Mouse (Mus musculus) forebrain, embryonic 16.5 days (tissue): Measurements from ENCODE around the gene Flot1. TPM values are rescaled to one million over a fixed set of nuclear protein-coding genes. Genes with fewer than 3 reads are reported as not detected.
A peak's percentile ranks its signal among the peaks of the same experiment; 100 is the strongest.

Experiments used
- ATAC-seq: fragments of 200-750 bp; cut with Nextera tagmentation; 2 replicates; pipeline ENCODE4 v1.8.0; 2017; ENCODE audit warnings: mild to moderate bottlenecking, moderate library complexity
- H3K27ac ChIP-seq: fragments of 300-500 bp; sonication (generic); 2 replicates; pipeline ENCODE4 v1.5.1; 2014; ENCODE audit warnings: low read length, control low read depth
- H3K27me3 ChIP-seq: fragments of 300-500 bp; sonication (generic); replicated peaks from 2 replicates; pipeline ENCODE4 v1.6.1; 2014; ENCODE audit warnings: low read length; ENCODE audit not compliant: control insufficient read depth, insufficient read depth
- H3K36me3 ChIP-seq: fragments of 300-500 bp; sonication (generic); 2 replicates; pipeline ENCODE4 v1.6.1; 2014; ENCODE audit not compliant: control insufficient read depth, insufficient read depth
- H3K4me1 ChIP-seq: fragments of 300-500 bp; sonication (generic); replicated peaks from 2 replicates; pipeline ENCODE4 v1.6.1; 2014; ENCODE audit warnings: low read length; ENCODE audit not compliant: control insufficient read depth, insufficient read depth
- H3K4me2 ChIP-seq: fragments of 300-500 bp; sonication (generic); 2 replicates; pipeline ENCODE4 v1.6.1; 2014; ENCODE audit warnings: mild to moderate bottlenecking, low read length, control low read depth
- H3K4me3 ChIP-seq: fragments of 300-500 bp; sonication (generic); replicated peaks from 2 replicates; pipeline ENCODE4 v1.5.1; 2014; ENCODE audit warnings: mild to moderate bottlenecking, low read length, control low read depth
- H3K9ac ChIP-seq: fragments of 300-500 bp; sonication (generic); replicated peaks from 2 replicates; pipeline ENCODE4 v1.6.1; 2014; ENCODE audit warnings: low read depth, low read length, control low read depth
- H3K9me3 ChIP-seq: fragments of 300-500 bp; sonication (generic); 2 replicates; pipeline ENCODE4 v1.6.1; 2016; ENCODE audit warnings: low read length; ENCODE audit not compliant: control insufficient read depth
- WGBS: fragments of 180-500 bp; shearing (Covaris S2); extraction: QIAGEN DNeasy Blood & Tissue Kit; methylation state at CpG from one replicate; pipeline ENCODE4 v1.1.7; 2014; 5-methylcytosine and 5-hydroxymethylcytosine counted together
- microRNA-seq: library from miRNA; unstranded; fragments of <30 nt; microRNA quantifications from one replicate; pipeline ENCODE4, GENCODE M21; 2017
- polyA plus RNA-seq: library from polyadenylated mRNA; unstranded; fragments of >200 nt; fragmentation: Nextera tagmentation; extraction: Ambion mirVana; gene quantifications from 2 replicates; pipeline ENCODE4 v1.2.1, GENCODE M21; 2015

Flot1 gene
- polyA plus RNA-seq, 1 experiment from 2014 or later: 89.3 TPM

DNA sequence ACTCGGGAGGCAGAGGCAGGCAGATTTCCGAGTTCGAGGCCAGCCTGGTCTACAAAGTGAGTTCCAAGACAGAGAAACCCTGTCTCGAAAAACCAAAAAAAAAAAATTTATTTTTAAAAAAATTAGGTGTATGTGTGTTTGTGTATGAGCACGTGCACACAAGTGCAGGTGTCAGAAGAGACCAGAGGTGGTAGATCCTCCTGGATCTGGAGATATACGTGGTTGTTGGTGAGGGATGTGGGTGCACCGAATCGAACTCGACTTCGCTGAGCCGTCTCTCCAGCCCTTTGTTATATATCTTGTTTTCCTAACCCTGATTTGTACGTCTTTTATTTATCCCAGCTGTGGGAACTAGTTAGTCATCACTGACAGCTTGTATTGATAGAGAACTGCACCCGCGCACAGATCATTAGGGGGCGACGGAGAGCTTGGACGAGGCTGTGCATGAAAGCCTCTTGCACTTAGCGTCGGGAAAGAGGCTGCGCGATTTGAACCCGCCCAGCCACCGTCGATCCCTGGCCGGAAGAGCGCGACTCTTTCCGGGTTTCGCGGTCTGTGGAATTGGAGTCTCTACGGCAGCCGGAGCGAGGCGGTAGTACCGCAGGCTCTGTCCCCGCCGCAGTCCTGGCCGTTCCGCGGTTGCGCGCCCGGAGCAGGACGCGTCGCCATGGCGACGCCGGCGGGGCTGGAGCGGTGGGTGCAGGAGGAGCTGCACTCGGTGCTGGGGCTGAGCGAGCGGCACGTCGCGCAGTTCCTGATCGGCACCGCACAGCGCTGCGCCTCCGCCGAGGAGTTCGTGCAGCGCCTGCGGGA lies 56.4 kb downstream of the Flot1 start, which contains the start of gene Dhx16:
Gene Dhx16 (plus strand): TSS at position 575 of the 813 bp plus-strand sequence.
- H3K4me2 ChIP-seq: peak within 1 kb of the TSS; percentile 84
- 6% methylated on average over 66 of the region's 66 CpGs for WGBS
- no peaks in the 10 kb centered on the region for H3K9me3 ChIP-seq
- H3K27ac ChIP-seq: peak within 1 kb of the TSS; percentile 75
- peak within 1 kb of the TSS; percentile 83 for H3K9ac ChIP-seq
- no peaks in the 10 kb centered on the region for H3K27me3 ChIP-seq
- H3K36me3 ChIP-seq: peaks cover 26% of the 10 kb centered on the region
- peak; percentile 90 for ATAC-seq
- peak within 1 kb of the TSS; percentile 95 for H3K4me3 ChIP-seq
- H3K4me1 ChIP-seq: peaks cover 9% of the 10 kb centered on the region

Small RNA genes lying within 50 kb of the gene (microRNA-seq; reads per million reads assigned to microRNA genes)
- not detected for gene Gm28033

Other genes starting within 250 kb of the Flot1 start
- not detected in 2 replicates for gene Sfta2, start 221.7 kb upstream of the Flot1 start, polyA plus RNA-seq
- gene Gm9573, start 196.6 kb upstream of the Flot1 start, polyA plus RNA-seq: not detected in 2 replicates
- gene Mucl3, start 179.5 kb upstream of the Flot1 start, polyA plus RNA-seq: 0.08 TPM in 1 of 2 replicates, not detected in the other
- gene Vars2, start 155.6 kb upstream of the Flot1 start, polyA plus RNA-seq: 19.0 and 19.8 TPM in 2 replicates
- 34.6 and 35.3 TPM in 2 replicates for gene Gtf2h4, start 149.5 kb upstream of the Flot1 start, polyA plus RNA-seq
- 113 and 116 TPM in 2 replicates for gene Ddr1, start 118.6 kb upstream of the Flot1 start, polyA plus RNA-seq
- gene Ier3, start 1.5 kb upstream of the Flot1 start, polyA plus RNA-seq: 6.4 and 9.9 TPM in 2 replicates
- 1,979 and 2,045 TPM in 2 replicates for gene Tubb5, start 15.1 kb downstream of the Flot1 start, polyA plus RNA-seq
- gene Mdc1, start 18.3 kb downstream of the Flot1 start, polyA plus RNA-seq: 10.6 and 13.2 TPM in 2 replicates
- gene Nrm, start 38.1 kb downstream of the Flot1 start, polyA plus RNA-seq: 23.4 and 26.1 TPM in 2 replicates
- gene Ppp1r18, start 42.4 kb downstream of the Flot1 start, polyA plus RNA-seq: 24.9 and 25.7 TPM in 2 replicates
- gene Dhx16, start 56.6 kb downstream of the Flot1 start, polyA plus RNA-seq: 40.4 and 42.2 TPM in 2 replicates
- gene 2310061I04Rik, start 74.2 kb downstream of the Flot1 start, polyA plus RNA-seq: 34.5 and 49.5 TPM in 2 replicates
- gene Atat1, start 86.8 kb downstream of the Flot1 start, polyA plus RNA-seq: 423 and 493 TPM in 2 replicates
- 50.8 and 55.6 TPM in 2 replicates for gene Mrps18b, start 93.2 kb downstream of the Flot1 start, polyA plus RNA-seq
- 47.0 and 50.7 TPM in 2 replicates for gene Ppp1r10, start 93.2 kb downstream of the Flot1 start, polyA plus RNA-seq
- 88.3 and 89.6 TPM in 2 replicates for gene Abcf1, start 146.5 kb downstream of the Flot1 start, polyA plus RNA-seq
- gene Gnl1, start 156.6 kb downstream of the Flot1 start, polyA plus RNA-seq: 61.0 and 65.6 TPM in 2 replicates
- 78.9 and 93.2 TPM in 2 replicates for gene Prr3, start 157.0 kb downstream of the Flot1 start, polyA plus RNA-seq
- 4.9 and 6.4 TPM in 2 replicates for gene H2-T24, start 197.3 kb downstream of the Flot1 start, polyA plus RNA-seq
- 6.2 and 7.3 TPM in 2 replicates for gene H2-T23, start 209.6 kb downstream of the Flot1 start, polyA plus RNA-seq
- gene H2-T22, start 219.5 kb downstream of the Flot1 start, polyA plus RNA-seq: 4.9 and 5.3 TPM in 2 replicates
- gene Gm6034, start 219.7 kb downstream of the Flot1 start, polyA plus RNA-seq: not detected in 2 replicates
- 0.16 TPM in 1 of 2 replicates, not detected in the other for gene Gm11127, start 235.1 kb downstream of the Flot1 start, polyA plus RNA-seq